Mouse (Mus musculus): Measurements from ENCODE around the gene Hoxa2. TPM values are rescaled to one million over a fixed set of nuclear protein-coding genes. Genes with fewer than 3 reads are reported as not detected.
A peak's percentile ranks its signal among the peaks of the same experiment; 100 is the strongest.

Hoxa2 gene
- polyA plus RNA-seq, 2 experiments, result 1.0 to 3.1 TPM

GRCm38 (mm10) chr6:52160511-52161335 lies 3.9 kb downstream of the Hoxa2 start:
- Histone ChIP-seq H3K27me3 (ENCODE audit: control insufficient read depth, insufficient read depth, low read length) (peaks cover 87% of the 10 kb centered on the region), H3K36me3 (ENCODE audit: control insufficient read depth, insufficient read depth, low read length) (no peaks in the 10 kb centered on the region), H3K4me1 (ENCODE audit: control insufficient read depth, insufficient read depth, low read length) (peaks cover 35% of the 10 kb centered on the region), H3K4me3 (replicated peaks; ENCODE audit: low read length) (peak overlapping the region; percentile 17), H3K27ac (replicated peaks; ENCODE audit: low read depth, low read length) (no peak overlapping the region), H3K9me3 (ENCODE audit: control insufficient read depth, low read length) (no peaks in the 10 kb centered on the region), H3K4me2 (replicated peaks; ENCODE audit: low read depth, low read length, severe bottlenecking) (peak overlapping the region; percentile 35), H3K9ac (ENCODE audit: low read depth, low read length, severe bottlenecking) (no peak overlapping the region)
- 5% methylated on average over 30 of the region's 30 CpGs for WGBS
- DNase-seq (ENCODE audit: low spot score), result peak; percentile 77
- no peak for TF ChIP-seq POLR2A (IDR thresholded peaks at IDR 0.05; ENCODE audit: borderline replicate concordance, extremely low read depth, insufficient read depth, insufficient read length)
- peak; percentile 12; the same call in 1 of the 2 replicates for ATAC-seq (ENCODE audit: low FRiP score, low read depth)

- no peak for TF ChIP-seq POLR2A (IDR thresholded peaks at IDR 0.05; ENCODE audit: borderline replicate concordance, extremely low read depth, insufficient read depth, insufficient read length)
- H3K27ac ChIP-seq (replicated peaks; ENCODE audit: low read depth, low read length), result no peak overlapping the region
Observed at GRCm38 (mm10) chr6:52159979-52160378, 4.7 kb downstream of the Hoxa2 start.

GRCm38 (mm10) chr6:52159164-52159761 lies 5.4 kb downstream of the Hoxa2 start:
- no peak for TF ChIP-seq POLR2A (IDR thresholded peaks at IDR 0.05; ENCODE audit: borderline replicate concordance, extremely low read depth, insufficient read depth, insufficient read length)
- DNase-seq (ENCODE audit: low spot score), result no peak
- H3K4me3 ChIP-seq (replicated peaks; ENCODE audit: low read length), result peak overlapping the region; percentile 76
- H3K4me1 ChIP-seq (ENCODE audit: control insufficient read depth, insufficient read depth, low read length), result peaks cover 27% of the 10 kb centered on the region
- H3K27ac ChIP-seq (replicated peaks; ENCODE audit: low read depth, low read length), result peak overlapping the region; percentile 43; the same call in 1 of the 2 replicates
- peak overlapping the region; percentile 99 for H3K4me2 ChIP-seq (replicated peaks; ENCODE audit: low read depth, low read length, severe bottlenecking)
- ATAC-seq (ENCODE audit: low FRiP score, low read depth), result no peak
- WGBS, result 12% methylated on average over 12 of the region's 12 CpGs
- H3K36me3 ChIP-seq (ENCODE audit: control insufficient read depth, insufficient read depth, low read length), result no peaks in the 10 kb centered on the region
- no peaks in the 10 kb centered on the region for H3K9me3 ChIP-seq (ENCODE audit: control insufficient read depth, low read length)
- peak overlapping the region; percentile 53; the same call in 1 of the 2 replicates for H3K9ac ChIP-seq (ENCODE audit: low read depth, low read length, severe bottlenecking)
- H3K27me3 ChIP-seq (ENCODE audit: control insufficient read depth, insufficient read depth, low read length), result peaks cover 89% of the 10 kb centered on the region

More at GRCm38 (mm10) chr6:52159979-52160378, 4.7 kb downstream of the Hoxa2 start:
- Histone ChIP-seq H3K36me3 (ENCODE audit: control insufficient read depth, insufficient read depth, low read length) (no peaks in the 10 kb centered on the region), H3K4me2 (replicated peaks; ENCODE audit: low read depth, low read length, severe bottlenecking) (peak overlapping the region; percentile 35), H3K9ac (ENCODE audit: low read depth, low read length, severe bottlenecking) (no peak overlapping the region), H3K4me1 (ENCODE audit: control insufficient read depth, insufficient read depth, low read length) (peaks cover 33% of the 10 kb centered on the region), H3K9me3 (ENCODE audit: control insufficient read depth, low read length) (no peaks in the 10 kb centered on the region), H3K27me3 (ENCODE audit: control insufficient read depth, insufficient read depth, low read length) (peaks cover 87% of the 10 kb centered on the region), H3K4me3 (replicated peaks; ENCODE audit: low read length) (no peak overlapping the region)
- no peak for DNase-seq (ENCODE audit: low spot score)
- 12% methylated on average over 6 of the region's 9 CpGs for WGBS
- ATAC-seq (ENCODE audit: low FRiP score, low read depth), result no peak

GRCm38 (mm10) chr6:52158276-52159051 lies 6.2 kb downstream of the Hoxa2 start, which contains the start of gene Hoxa1:
Gene Hoxa1 (minus strand): TSS chr6:52158317.
- H3K4me2 ChIP-seq (replicated peaks; ENCODE audit: low read depth, low read length, severe bottlenecking), result peak within 1 kb of the TSS; percentile 99
- H3K4me1 ChIP-seq (ENCODE audit: control insufficient read depth, insufficient read depth, low read length), result peaks cover 23% of the 10 kb centered on the region
- peak within 1 kb of the TSS; percentile 76 for H3K4me3 ChIP-seq (replicated peaks; ENCODE audit: low read length)
- no peak for TF ChIP-seq POLR2A (IDR thresholded peaks at IDR 0.05; ENCODE audit: borderline replicate concordance, extremely low read depth, insufficient read depth, insufficient read length)
- ATAC-seq (ENCODE audit: low FRiP score, low read depth), result peak; percentile 81
- H3K9me3 ChIP-seq (ENCODE audit: control insufficient read depth, low read length), result no peaks in the 10 kb centered on the region
- 3% methylated on average over 49 of the region's 55 CpGs for WGBS
- peak within 1 kb of the TSS; percentile 53 for H3K9ac ChIP-seq (ENCODE audit: low read depth, low read length, severe bottlenecking)
- DNase-seq (ENCODE audit: low spot score), result peak; percentile 88
- peak within 1 kb of the TSS; percentile 43; the same call in 1 of the 2 replicates for H3K27ac ChIP-seq (replicated peaks; ENCODE audit: low read depth, low read length)
- no peaks in the 10 kb centered on the region for H3K36me3 ChIP-seq (ENCODE audit: control insufficient read depth, insufficient read depth, low read length)
- H3K27me3 ChIP-seq (ENCODE audit: control insufficient read depth, insufficient read depth, low read length), result peaks cover 92% of the 10 kb centered on the region

All from limb, embryonic 14.5 days (tissue).